Mouse (Mus musculus) lung, postnatal 14 days (tissue): Measurements from ENCODE around the gene Fam20a.

ENCODE experiments used
- DNase-seq: peaks from one replicate; pipeline ENCODE4 v3.0.0; 2021

Fam20a gene

GRCm38 (mm10) chr11:109651566-109652024 is 70.5 kb downstream of the Fam20a start:
- DNase-seq: peak; percentile 37

GRCm38 (mm10) chr11:109650788-109651565 is 71.1 kb downstream of the Fam20a start:
- DNase-seq: peak; percentile 94

- peak; percentile 68 for DNase-seq
Measured at GRCm38 (mm10) chr11:109649975-109650701, 71.9 kb downstream of the Fam20a start.

- DNase-seq: no peak
Measured at GRCm38 (mm10) chr11:109649206-109649605, 72.9 kb downstream of the Fam20a start, which contains the start of gene Prkar1a. TSS of gene Prkar1a (plus strand) at chr11:109649405.

GRCm38 (mm10) chr11:109648510-109648909 is 73.6 kb downstream of the Fam20a start:
- peak; percentile 59 for DNase-seq

GRCm38 (mm10) chr11:109641498-109642222 is 80.4 kb downstream of the Fam20a start:
- DNase-seq: peak; percentile 37

GRCm38 (mm10) chr11:109635871-109636395 is 86.1 kb downstream of the Fam20a start:
- DNase-seq: no peak

- DNase-seq: no peak
Measured at GRCm38 (mm10) chr11:109634928-109635327, 87.2 kb downstream of the Fam20a start.

- no peak for DNase-seq
Measured at GRCm38 (mm10) chr11:109629021-109629521, 93.0 kb downstream of the Fam20a start.

GRCm38 (mm10) chr11:109628099-109628498 is 94.0 kb downstream of the Fam20a start:
- DNase-seq: no peak

- DNase-seq: no peak
Measured at GRCm38 (mm10) chr11:109627648-109628047, 94.4 kb downstream of the Fam20a start.

- no peak for DNase-seq
Measured at GRCm38 (mm10) chr11:109623238-109623637, 98.8 kb downstream of the Fam20a start.

GRCm38 (mm10) chr11:109622518-109623037 is 99.5 kb downstream of the Fam20a start:
- peak; percentile 19 for DNase-seq

GRCm38 (mm10) chr11:109621183-109621582 is 100.9 kb downstream of the Fam20a start:
- DNase-seq: peak; percentile 74

GRCm38 (mm10) chr11:109620356-109620755 is 101.7 kb downstream of the Fam20a start:
- DNase-seq: no peak
